ENCODE assay signal across 13 mouse cellular contexts in the genomic region with DNA sequence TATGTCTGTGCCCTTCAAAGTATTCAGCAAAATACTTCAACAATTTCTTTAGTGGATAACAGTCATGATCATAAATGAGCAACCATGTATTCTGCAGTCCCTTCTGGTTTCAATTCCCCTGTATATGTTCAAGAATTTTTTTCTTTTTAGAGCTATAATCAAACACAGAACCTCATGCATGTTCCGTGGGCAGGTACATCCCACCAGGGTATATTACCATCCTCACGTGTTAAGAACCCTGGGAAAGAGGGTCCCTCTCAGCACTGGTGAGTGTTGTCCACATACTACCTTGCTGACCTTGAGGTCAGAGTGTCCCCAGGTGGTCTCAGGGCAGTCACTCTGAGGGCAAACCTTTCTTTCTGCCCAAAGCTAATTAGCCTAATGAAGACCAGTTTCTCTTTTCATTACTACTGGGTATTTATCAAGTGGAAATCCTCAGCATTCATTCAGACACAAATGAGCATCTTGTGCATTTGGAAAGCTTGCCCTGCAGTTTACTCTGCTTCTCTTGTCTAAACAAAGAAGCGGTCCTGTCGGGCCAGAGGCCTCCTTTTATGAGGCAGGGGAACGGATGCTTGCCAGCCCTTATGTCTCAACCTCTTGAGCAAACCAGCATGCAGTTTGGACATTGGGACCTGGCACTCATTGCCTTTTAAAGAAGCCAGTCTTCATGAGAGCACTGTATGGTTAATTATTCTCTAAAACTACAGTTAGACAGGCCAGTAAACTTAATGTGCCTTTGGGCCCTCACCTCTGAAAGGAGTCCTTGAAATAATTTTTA.
A peak's percentile ranks its signal among the peaks of the same experiment; 100 is the strongest.
DNase-seq lines count a peak whose midpoint lies in the region; ATAC-seq lines count a peak whose summit lies in the region.
"Had no signal": no experiment of that assay in that cellular context is flagged by ENCODE, and none has a peak within 500 bp of the region (broad histone marks: within the 10 kb centered on the region; RNA-seq: fewer than 3 reads in every experiment).

No protein-coding gene starts in this region.

- H3K36me3 ChIP-seq in kidney, embryonic 14.5 days (ENCODE audit: control insufficient read depth, insufficient read depth, low read length) = no peaks in the 10 kb centered on the region
- H3K36me3 ChIP-seq in liver, embryonic 11.5 days (ENCODE audit: control insufficient read depth, insufficient read depth, low read length) = no peaks in the 10 kb centered on the region

- H3K4me3 ChIP-seq in kidney, embryonic 14.5 days (ENCODE audit: low read length) = no peak overlapping the region
- no peak overlapping the region for H3K4me3 ChIP-seq in liver, embryonic 11.5 days (ENCODE audit: low read depth, low read length)
- H3K4me3 ChIP-seq: gastrocnemius, adult 2 months; myocyte had no signal

- H3K4me1 ChIP-seq in kidney, embryonic 14.5 days (ENCODE audit: control insufficient read depth, insufficient read depth, low read length) = no peaks in the 10 kb centered on the region
- no peaks in the 10 kb centered on the region for H3K4me1 ChIP-seq in liver, embryonic 11.5 days (replicated peaks; ENCODE audit: control insufficient read depth, insufficient read depth, low read length)

- no peak overlapping the region for H3K9ac ChIP-seq in kidney, embryonic 14.5 days (ENCODE audit: low read depth, low read length)
- no peak overlapping the region for H3K9ac ChIP-seq in liver, embryonic 11.5 days (ENCODE audit: low read depth, low read length)
- H3K9ac ChIP-seq: lung, embryonic 14.5 days had no signal

- 34% methylated on average over 5 of the region's 5 CpGs for WGBS in kidney, embryonic 14.5 days
- WGBS in liver, embryonic 11.5 days = 55% methylated on average over 5 of the region's 5 CpGs

- no peak overlapping the region for H3K4me2 ChIP-seq in kidney, embryonic 14.5 days (replicated peaks; ENCODE audit: low read depth, low read length)
- H3K4me2 ChIP-seq in liver, embryonic 11.5 days = no peak overlapping the region
- H3K4me2 ChIP-seq: lung, embryonic 14.5 days had no signal

- no peaks in the 10 kb centered on the region for H3K9me3 ChIP-seq in kidney, embryonic 14.5 days (ENCODE audit: control insufficient read depth, low read length)
- no peaks in the 10 kb centered on the region for H3K9me3 ChIP-seq in liver, embryonic 11.5 days (ENCODE audit: control insufficient read depth, low read length)

- H3K27ac ChIP-seq in kidney, embryonic 14.5 days (ENCODE audit: low read depth, low read length) = no peak overlapping the region
- H3K27ac ChIP-seq in liver, embryonic 11.5 days (ENCODE audit: low read depth, low read length) = no peak overlapping the region
- H3K27ac ChIP-seq: gastrocnemius, adult 2 months had no signal

- peak; percentile 15 for DNase-seq in adrenal gland, postnatal 14 days
- DNase-seq in adrenal gland, adult 8-10 months = no peak
- DNase-seq in left cerebral cortex, postnatal 4 days = peak; percentile 24
- DNase-seq in left cerebral cortex, adult 18-20 months (ENCODE audit: low spot score in 2 of 2) = no peak
- peak; percentile 67 for DNase-seq in Muller cell, postnatal 12 days (ENCODE audit: inconsistent ontology term)
- DNase-seq in heart, postnatal 36 days = no peak
- DNase-seq in liver, embryonic 11.5 days (ENCODE audit: low spot score) = no peak
- DNase-seq: gastrocnemius, adult 2 months; heart, postnatal 10 days; lung, embryonic 14.5 days; right cerebral cortex, adult 18-20 months had no signal

- H3K27me3 ChIP-seq in kidney, embryonic 14.5 days (ENCODE audit: control insufficient read depth, insufficient read depth, low read length) = no peaks in the 10 kb centered on the region
- H3K27me3 ChIP-seq in liver, embryonic 11.5 days (replicated peaks; ENCODE audit: control insufficient read depth, insufficient read depth, low read length) = no peaks in the 10 kb centered on the region

- ATAC-seq in kidney, embryonic 14.5 days (ENCODE audit: low FRiP score, low TSS enrichment) = peak; percentile 46; the same call in 1 of the 2 replicates
- ATAC-seq in liver, embryonic 11.5 days (replicated peaks; ENCODE audit: low FRiP score) = no peak

- intact Hi-C loops in left cerebral cortex, postnatal 4 days (cut with DNase I) = no loop called here
- intact Hi-C loops in heart, postnatal 36 days (cut with DNase I) = no loop called here

Comparison
In these comparisons a context has a peak if more than half of its experiments do, and no peak if none do; other contexts are left out.
1. DNase-seq: peak in adrenal gland, postnatal 14 days (single experiment), left cerebral cortex, postnatal 4 days (single experiment) and Muller cell, postnatal 12 days (single experiment); none in adrenal gland, adult 8-10 months (single experiment), left cerebral cortex, adult 18-20 months (0 of 2), heart, postnatal 36 days (0 of 2) and liver, embryonic 11.5 days (single experiment).